Mouse (Mus musculus) bone marrow, adult 2 months (tissue): ENCODE measurements at regions not wholly inside any gene's neighbourhood (a gene's known extent, or its start where the extent isn't known, plus 50 kb on each side); places are given as distances from the start of the nearest gene placed in this dataset.

Experiments used
- CTCF ChIP-seq: fragments of 200-500 bp; IDR thresholded peaks from 2 replicates; pipeline ENCODE4 v1.5.1; 2011; ENCODE audit warnings: low read length, control low read depth; ENCODE audit not compliant: control insufficient read depth, insufficient read depth
- POLR2A ChIP-seq: fragments of 200-500 bp; IDR thresholded peaks from 2 replicates; pipeline ENCODE4 v1.6.1; 2011; ENCODE audit warnings: low read depth, mild to moderate bottlenecking, control low read depth, low read length, borderline replicate concordance; ENCODE audit not compliant: control insufficient read depth

- no peak for TF ChIP-seq CTCF
- TF ChIP-seq POLR2A: no peak
These were observed 147.7 kb upstream of the Slc24a5 start for GRCm38 (mm10) chr2:124920265-124920664.
